Mouse (Mus musculus) forebrain, postnatal 0 days (tissue): ENCODE measurements around the gene Spire2. TPM values are rescaled to one million over a fixed set of nuclear protein-coding genes. Genes with fewer than 3 reads are reported as not detected.
"Not testable (repeated sequence)": the region's sequence is repeated elsewhere in the genome, so short reads cannot be mapped to it uniquely, and the experiment has no call there.

Source experiments
- ATAC-seq: fragments of 200-750 bp; cut with Nextera tagmentation; 2 replicates; pipeline ENCODE4 v1.8.0; 2017; ENCODE audit warnings: mild to moderate bottlenecking, moderate library complexity
- DNase-seq: peaks from one replicate; pipeline ENCODE4 v3.0.0-alpha.2; 2015
- H3K27ac ChIP-seq: fragments of 300-500 bp; sonication (generic); 2 replicates; pipeline ENCODE4 v1.5.1; 2014; ENCODE audit warnings: low read depth, mild to moderate bottlenecking, antibody characterized with exemption, low read length, moderate library complexity, mixed read lengths
- H3K27me3 ChIP-seq: fragments of 300-500 bp; sonication (generic); 2 replicates; pipeline ENCODE4 v1.6.1; 2014; ENCODE audit warnings: mild to moderate bottlenecking, low read length, mixed read lengths; ENCODE audit not compliant: insufficient read depth
- H3K36me3 ChIP-seq: fragments of 300-500 bp; sonication (generic); 2 replicates; pipeline ENCODE4 v1.6.1; 2014; ENCODE audit warnings: mild to moderate bottlenecking, moderate library complexity; ENCODE audit not compliant: insufficient read depth
- H3K4me1 ChIP-seq: fragments of 300-500 bp; sonication (generic); 2 replicates; pipeline ENCODE4 v1.6.1; 2014; ENCODE audit warnings: antibody characterized with exemption; ENCODE audit not compliant: insufficient read depth
- H3K4me2 ChIP-seq: fragments of 300-500 bp; sonication (generic); 2 replicates; pipeline ENCODE4 v1.6.1; 2014; ENCODE audit warnings: low read depth, mild to moderate bottlenecking, moderate library complexity
- H3K4me3 ChIP-seq: fragments of 300-500 bp; sonication (generic); 2 replicates; pipeline ENCODE4 v1.5.1; 2014; ENCODE audit warnings: low read depth, low read length, mixed read lengths
- H3K9ac ChIP-seq: fragments of 300-500 bp; sonication (generic); 2 replicates; pipeline ENCODE4 v1.6.1; 2014; ENCODE audit warnings: mild to moderate bottlenecking
- H3K9me3 ChIP-seq: fragments of 300-500 bp; sonication (generic); 2 replicates; pipeline ENCODE4 v1.6.1; 2016; ENCODE audit warnings: low read length
- CTCF ChIP-seq: sonication (generic); IDR thresholded peaks from 2 replicates; pipeline ENCODE4 v1.5.1; 2016; ENCODE audit warnings: antibody characterized with exemption, control low read depth, low read depth
- WGBS: fragments of 180-500 bp; shearing (Covaris S2); extraction: QIAGEN DNeasy Blood & Tissue Kit; methylation state at CpG from one replicate; pipeline ENCODE4 v1.1.7; 2014; 5-methylcytosine and 5-hydroxymethylcytosine counted together
- polyA plus RNA-seq: library from polyadenylated mRNA; unstranded; fragments of >200 nt; fragmentation: Nextera tagmentation; extraction: Ambion mirVana; gene quantifications from 2 replicates; pipeline ENCODE4 v1.2.1, GENCODE M21; 2015
- total RNA-seq: library from RNA; depleted of rRNA; stranded (reverse); fragments of >200 nt; gene quantifications from 2 replicates; pipeline ENCODE4 v1.2.3, GENCODE M21; 2014; rRNA removed

Spire2 gene
- 37.0 and 37.8 TPM in 2 replicates for total RNA-seq
- 21.3 and 24.2 TPM in 2 replicates for polyA plus RNA-seq

DNA sequence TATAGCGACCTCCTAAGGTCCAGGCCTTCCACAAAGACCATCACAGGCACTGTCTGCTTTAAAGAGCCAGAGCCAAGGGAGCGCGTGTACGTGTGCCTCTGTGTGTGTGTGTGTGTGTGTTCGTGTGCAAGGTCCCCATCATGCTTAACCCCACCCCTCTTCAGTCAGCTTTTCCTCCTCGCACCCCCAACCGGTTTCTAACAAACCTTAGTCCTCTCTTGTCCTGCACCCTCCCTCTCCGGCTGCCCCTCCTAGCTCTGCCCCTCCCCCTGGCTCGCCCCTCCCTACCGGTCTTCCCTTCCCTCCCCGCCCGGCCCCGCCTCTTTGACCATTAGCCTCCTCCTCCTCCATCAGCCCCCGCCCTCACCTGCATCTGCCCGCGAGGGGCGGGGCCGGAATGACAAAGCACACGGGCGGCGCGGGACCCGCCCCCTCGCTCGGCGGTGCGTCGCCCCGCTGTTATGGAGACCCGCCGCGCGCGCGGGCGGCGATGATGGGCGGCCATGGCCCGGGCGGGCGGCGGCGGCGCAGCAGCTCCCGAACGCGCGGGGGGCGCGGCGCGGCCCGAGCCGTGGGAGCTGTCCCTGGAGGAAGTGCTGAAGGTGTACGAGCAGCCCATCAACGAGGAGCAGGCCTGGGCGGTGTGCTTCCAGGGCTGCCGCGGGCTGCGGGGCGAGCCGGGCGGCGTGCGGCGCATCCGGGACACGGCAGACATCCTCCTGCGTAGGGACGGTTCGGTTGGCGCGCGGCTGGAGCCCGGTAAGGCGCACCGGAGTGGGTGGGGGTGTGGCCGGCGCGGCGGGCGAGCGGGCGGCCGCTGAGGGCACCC, at the start of gene Spire2:
Spire2 (plus strand) TSS at position 452 of the 829 bp plus-strand sequence.
- DNase-seq (peak; percentile 89), ATAC-seq (peak; percentile 88)
- Histone ChIP-seq H3K9ac (peak within 1 kb of the TSS; percentile 70), H3K4me3 (peak within 1 kb of the TSS; percentile 81), H3K4me2 (peak within 1 kb of the TSS; percentile 65), H3K27ac (peak within 1 kb of the TSS; percentile 90), H3K4me1 (peaks cover 8% of the 10 kb centered on the region), H3K36me3 (no peaks in the 10 kb centered on the region), H3K27me3 (no peaks in the 10 kb centered on the region), H3K9me3 (no peaks in the 10 kb centered on the region)
- 3% methylated on average over 72 of the region's 85 CpGs for WGBS
- TF ChIP-seq CTCF, result no peak

GRCm38 (mm10) chr8:123282994-123283393, 49.5 kb upstream of the Spire2 start:
- DNase-seq, H3K4me3 ChIP-seq, H3K9me3 ChIP-seq, ATAC-seq, H3K27me3 ChIP-seq, H3K36me3 ChIP-seq, H3K4me2 ChIP-seq, H3K4me1 ChIP-seq, H3K27ac ChIP-seq, H3K9ac ChIP-seq: not testable (repeated sequence)
- WGBS, result 92% methylated on average over 5 of the region's 6 CpGs

DNA sequence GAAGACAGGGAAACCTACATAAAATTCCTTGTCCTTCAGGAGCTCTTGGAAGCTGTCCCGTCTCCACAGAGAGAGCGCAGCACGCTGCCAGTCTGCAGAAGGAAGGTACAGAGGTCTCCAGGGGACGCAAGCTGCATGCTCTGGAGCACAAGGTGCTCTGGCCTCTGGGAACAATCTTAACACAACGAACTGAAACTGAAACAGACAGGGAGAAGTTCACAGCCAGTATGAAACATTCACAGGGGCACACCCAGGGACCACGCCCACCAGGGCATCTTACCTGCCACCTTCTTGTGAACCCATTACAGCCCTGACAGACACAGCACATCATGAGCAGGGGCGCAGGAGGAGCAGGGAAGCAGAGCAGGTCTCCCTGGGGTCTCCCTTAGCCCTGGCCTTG, 48.5 kb upstream of the Spire2 start:
- Histone ChIP-seq H3K36me3 (no peaks in the 10 kb centered on the region), H3K4me1 (no peaks in the 10 kb centered on the region), H3K27ac (no peak overlapping the region), H3K4me2 (no peak overlapping the region), H3K4me3 (no peak overlapping the region), H3K27me3 (no peaks in the 10 kb centered on the region), H3K9me3 (no peaks in the 10 kb centered on the region), H3K9ac (no peak overlapping the region)
- ATAC-seq (no peak), DNase-seq (no peak)
- WGBS, result 89% methylated on average over 7 of the region's 7 CpGs
- no peak for TF ChIP-seq CTCF

GRCm38 (mm10) chr8:123284493-123284892, 48.0 kb upstream of the Spire2 start:
- ATAC-seq, result no peak
- no peak for TF ChIP-seq CTCF
- Histone ChIP-seq H3K4me3 (no peak overlapping the region), H3K36me3 (no peaks in the 10 kb centered on the region), H3K9me3 (no peaks in the 10 kb centered on the region), H3K4me2 (no peak overlapping the region), H3K9ac (no peak overlapping the region), H3K27me3 (no peaks in the 10 kb centered on the region), H3K27ac (no peak overlapping the region), H3K4me1 (no peaks in the 10 kb centered on the region)
- DNase-seq, result no peak
- WGBS, result 94% methylated on average over 5 of the region's 5 CpGs

DNA sequence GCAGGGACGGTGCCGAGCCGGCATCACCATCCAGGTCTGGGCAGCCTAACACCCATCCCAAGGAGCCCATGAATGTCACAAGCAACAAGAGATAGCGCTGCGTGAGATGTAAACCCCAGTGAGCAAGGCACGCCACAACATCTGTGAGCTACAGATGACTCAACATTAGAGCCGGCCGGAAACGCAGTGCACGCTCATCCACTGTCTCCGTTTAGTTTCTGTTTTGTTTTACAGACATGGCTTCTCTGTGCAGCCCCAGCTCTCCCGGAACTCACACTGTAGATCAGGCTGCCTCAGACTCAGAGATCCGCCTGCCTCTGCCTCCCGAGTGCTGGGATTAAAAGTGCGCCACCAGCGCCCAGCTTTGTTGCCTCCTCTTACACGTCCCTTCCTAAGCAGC, 45.2 kb upstream of the Spire2 start:
- H3K27ac ChIP-seq, result no peak overlapping the region
- no peaks in the 10 kb centered on the region for H3K27me3 ChIP-seq
- DNase-seq, result no peak
- no peak for ATAC-seq
- no peak for TF ChIP-seq CTCF
- no peak overlapping the region for H3K4me3 ChIP-seq
- H3K4me1 ChIP-seq, result no peaks in the 10 kb centered on the region
- H3K9me3 ChIP-seq, result no peaks in the 10 kb centered on the region
- no peaks in the 10 kb centered on the region for H3K36me3 ChIP-seq
- WGBS, result 94% methylated on average over 17 of the region's 17 CpGs
- H3K9ac ChIP-seq, result no peak overlapping the region
- no peak overlapping the region for H3K4me2 ChIP-seq

DNA sequence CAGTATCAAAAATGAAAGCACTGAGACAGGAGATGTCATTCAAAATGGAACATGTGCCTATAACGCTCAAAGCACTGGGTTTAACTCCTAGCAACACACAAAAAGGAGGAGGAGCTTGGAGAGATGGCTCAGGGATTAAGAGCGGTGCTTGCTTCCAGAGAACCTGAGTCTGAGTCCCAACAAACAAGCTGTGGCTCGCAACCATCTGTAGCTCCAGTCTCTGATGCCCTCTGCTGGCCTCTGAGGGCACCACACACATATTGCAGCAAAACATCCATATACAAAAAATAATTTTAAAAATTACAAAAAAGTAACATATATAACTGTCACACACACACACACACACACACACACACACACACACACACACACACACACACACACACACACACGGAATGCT, 42.3 kb upstream of the Spire2 start:
- 69% methylated on average over 4 of the region's 4 CpGs for WGBS
- TF ChIP-seq CTCF, result peak; percentile 57
- no peak for ATAC-seq

GRCm38 (mm10) chr8:123290679-123291078, 41.8 kb upstream of the Spire2 start:
- no peak for TF ChIP-seq CTCF
- ATAC-seq, result no peak
- H3K36me3 ChIP-seq, result no peaks in the 10 kb centered on the region
- no peaks in the 10 kb centered on the region for H3K9me3 ChIP-seq
- H3K9ac ChIP-seq, result no peak overlapping the region
- no peak overlapping the region for H3K27ac ChIP-seq
- H3K27me3 ChIP-seq, result no peaks in the 10 kb centered on the region
- no peak overlapping the region for H3K4me3 ChIP-seq
- no peak overlapping the region for H3K4me2 ChIP-seq
- no peaks in the 10 kb centered on the region for H3K4me1 ChIP-seq
- WGBS, result 92% methylated on average over 8 of the region's 8 CpGs
- DNase-seq, result no peak

More for the DNA sequence above, 42.3 kb upstream of the Spire2 start:
- H3K36me3 ChIP-seq, result no peaks in the 10 kb centered on the region
- no peak overlapping the region for H3K9ac ChIP-seq
- no peak overlapping the region for H3K4me2 ChIP-seq
- no peaks in the 10 kb centered on the region for H3K9me3 ChIP-seq
- H3K4me1 ChIP-seq, result no peaks in the 10 kb centered on the region
- no peak overlapping the region for H3K4me3 ChIP-seq
- peak; percentile 23 for DNase-seq
- H3K27ac ChIP-seq, result no peak overlapping the region
- H3K27me3 ChIP-seq, result no peaks in the 10 kb centered on the region
